Mouse (Mus musculus) CH12.LX (cell line): Measurements from ENCODE around the gene Tbx5. TPM values are rescaled to one million over a fixed set of nuclear protein-coding genes. Genes with fewer than 3 reads are reported as not detected.

Experiments used
- DNase-seq: peaks from one replicate; pipeline ENCODE4 v3.0.0-alpha.2; 2013; ENCODE audit errors: extremely low read depth
- H3K27ac ChIP-seq: 2 replicates; pipeline ENCODE4 v1.5.1; 2012; ENCODE audit warnings: low read depth, mild to moderate bottlenecking, control low read depth, moderate library complexity; ENCODE audit not compliant: insufficient read depth
- H3K27me3 ChIP-seq: replicated peaks from 2 replicates; pipeline ENCODE3; 2012; ENCODE audit warnings: inconsistent platforms
- H3K36me3 ChIP-seq, 2 experiments: replicated peaks in 1 of 2; 2 replicates each; pipeline versions ENCODE3 to v1.6.1; 2012; ENCODE audit warnings: inconsistent platforms in 1 of 2, low read length in 1 of 2, mild to moderate bottlenecking in 1 of 2, mixed read lengths in 1 of 2, moderate library complexity in 1 of 2; ENCODE audit not compliant: control insufficient read depth in 1 of 2, insufficient read depth in 1 of 2
- H3K4me1 ChIP-seq, 2 experiments: 2 replicates each; pipeline ENCODE4 v1.6.1; 2012; ENCODE audit warnings: inconsistent platforms in 1 of 2, moderate library complexity in 1 of 2; ENCODE audit not compliant: insufficient read depth in 2 of 2, control insufficient read depth in 1 of 2
- H3K4me2 ChIP-seq: 2 replicates; pipeline ENCODE4 v1.6.1; 2012; ENCODE audit warnings: low read depth, mild to moderate bottlenecking, control low read depth; ENCODE audit not compliant: poor library complexity, insufficient read depth, severe bottlenecking
- H3K4me3 ChIP-seq, 3 experiments: fragments of 150-350 bp in 1 of 3; sonication (generic) in 1 of 3; replicated peaks in 1 of 3; 2 replicates each; pipeline versions ENCODE3 to v1.5.1; 2011 to 2012; ENCODE audit warnings: low read depth in 2 of 3, low read length in 2 of 3, mild to moderate bottlenecking in 2 of 3, moderate library complexity in 2 of 3, control low read depth in 1 of 3, improper control_type of control experiment in 1 of 3, inconsistent platforms in 1 of 3, mixed read lengths in 1 of 3; ENCODE audit not compliant: poor library complexity in 1 of 3
- H3K79me2 ChIP-seq: replicated peaks from 2 replicates; pipeline ENCODE4 v1.6.1; 2012; ENCODE audit warnings: mild to moderate bottlenecking, moderate library complexity; ENCODE audit not compliant: control insufficient read depth, poor library complexity, insufficient read depth, severe bottlenecking; ENCODE audit errors: extremely low read depth
- H3K9ac ChIP-seq: 2 replicates; pipeline ENCODE4 v1.6.1; 2012; ENCODE audit warnings: low read depth, mild to moderate bottlenecking, control low read depth, moderate library complexity; ENCODE audit not compliant: insufficient read depth
- H3K9me3 ChIP-seq: replicated peaks from 2 replicates; pipeline ENCODE3; 2012; ENCODE audit warnings: low read length, inconsistent platforms, mixed read lengths
- CHD1 ChIP-seq: IDR thresholded peaks from 2 replicates; pipeline ENCODE4 v1.6.1; 2012; ENCODE audit warnings: low read depth, low read length, improper control_type of control experiment, inconsistent platforms
- CHD2 ChIP-seq: IDR thresholded peaks from 2 replicates; pipeline ENCODE4 v1.6.1; 2011; ENCODE audit warnings: low read length, improper control_type of control experiment
- E2F4 ChIP-seq: IDR thresholded peaks from 2 replicates; pipeline ENCODE4 v1.6.1; 2011; ENCODE audit warnings: low read depth, low read length, improper control_type of control experiment; ENCODE audit not compliant: insufficient replicate concordance
- GABPA ChIP-seq: IDR thresholded peaks from 2 replicates; pipeline ENCODE4 v1.6.1; 2012; ENCODE audit warnings: low read depth, low read length, improper control_type of control experiment, inconsistent platforms; ENCODE audit not compliant: insufficient replicate concordance
- JUN ChIP-seq: IDR thresholded peaks from 2 replicates; pipeline ENCODE4 v1.6.1; 2011; ENCODE audit warnings: low read depth, mild to moderate bottlenecking, low read length, improper control_type of control experiment, moderate library complexity; ENCODE audit not compliant: insufficient read depth
- JUND ChIP-seq: conservative IDR thresholded peaks from 2 replicates; pipeline ENCODE4 v1.6.1; 2011; ENCODE audit warnings: low read depth, low read length, improper control_type of control experiment
- MAX ChIP-seq: IDR thresholded peaks from 2 replicates; pipeline ENCODE4 v1.6.1; 2011; ENCODE audit warnings: low read length, improper control_type of control experiment
- MYC ChIP-seq: IDR thresholded peaks from 2 replicates; pipeline ENCODE4 v1.6.1; 2011; ENCODE audit warnings: low read depth, mild to moderate bottlenecking, improper control_type of control experiment, low read length
- NRF1 ChIP-seq: IDR thresholded peaks from 2 replicates; pipeline ENCODE4 v1.6.1; 2014; ENCODE audit warnings: low read depth, mild to moderate bottlenecking, inconsistent platforms, low read length, improper control_type of control experiment, moderate library complexity
- ZMIZ1 ChIP-seq: IDR thresholded peaks from 2 replicates; pipeline ENCODE4 v1.6.1; 2012; ENCODE audit warnings: low read depth, mild to moderate bottlenecking, inconsistent platforms, low read length, improper control_type of control experiment
- dilution Hi-C: fragments of 300-500 bp; cut with MboI; formaldehyde crosslinking; loops from 2 replicates; pipeline ENCODE4 v1.14.3; 2020; ENCODE audit warnings: low sequenced_read_pairs; ENCODE audit not compliant: extremely low pct_unique_long_range_greater_than_20kb, extremely low pct_ligation_motif_present
- in situ Hi-C: fragments of 300-500 bp; cut with MboI; formaldehyde crosslinking; loops from 3 replicates; pipeline ENCODE4 v1.14.3; 2019; ENCODE audit warnings: low sequenced_read_pairs, low pct_ligation_motif_present, low pct_unique_long_range_greater_than_20kb, mixed read lengths
- polyA plus RNA-seq: library from polyadenylated mRNA; unstranded; fragments of >175 nt; gene quantifications from 2 replicates; pipeline ENCODE4 v1.2.1, GENCODE M21; 2012; ENCODE audit warnings: low read depth; ENCODE audit not compliant: insufficient read length
- total RNA-seq, 2 experiments: library from RNA; depleted of rRNA; stranded (reverse); fragments of 300-350 nt in 1 of 2; fragments of >200 nt in 1 of 2; gene quantifications; 2 replicates each; pipeline ENCODE4 v1.2.3; 2012 to 2014

The Tbx5 gene
- total and polyA plus RNA-seq, 3 experiments: not detected

- H3K4me1 ChIP-seq: no peaks in the 10 kb centered on the region
- no peak for TF ChIP-seq ZMIZ1
- no peak for TF ChIP-seq E2F4
- TF ChIP-seq JUN: no peak
- no peak for TF ChIP-seq CHD1
- H3K36me3 ChIP-seq: no peaks in the 10 kb centered on the region
- H3K79me2 ChIP-seq: no peaks in the 10 kb centered on the region
- no peaks in the 10 kb centered on the region for H3K27me3 ChIP-seq
- no peak overlapping the region for H3K4me2 ChIP-seq
- in situ Hi-C loops: loop anchor here (25.0 kb wide), 1 partner anchor 290 kb away; no protein-coding TSS in a partner anchor
- no peak overlapping the region for H3K9ac ChIP-seq
- dilution Hi-C loops: no loop called here
- no peak for DNase-seq
- peaks cover 87% of the 10 kb centered on the region for H3K9me3 ChIP-seq
- no peak overlapping the region for H3K4me3 ChIP-seq
- no peak overlapping the region for H3K27ac ChIP-seq
These were observed 34.8 kb upstream of the Tbx5 start for GRCm38 (mm10) chr5:119797580-119798150.

GRCm38 (mm10) chr5:119798261-119798660 is 34.2 kb upstream of the Tbx5 start:
- Histone ChIP-seq H3K36me3 (no peaks in the 10 kb centered on the region), H3K27me3 (no peaks in the 10 kb centered on the region), H3K4me2 (no peak overlapping the region), H3K9me3 (peaks cover 90% of the 10 kb centered on the region), H3K4me1 (no peaks in the 10 kb centered on the region)
- in situ Hi-C loops: loop anchor here (25.0 kb wide), 1 partner anchor 289 kb away; no protein-coding TSS in a partner anchor
- TF ChIP-seq MYC: no peak
- TF ChIP-seq ZMIZ1: no peak
- no peak for TF ChIP-seq MAX
- no peak for TF ChIP-seq CHD1
- no peak for TF ChIP-seq GABPA
- no peak for TF ChIP-seq JUND
- TF ChIP-seq, all 38 proteins: peak for 0
- H3K79me2 ChIP-seq: no peaks in the 10 kb centered on the region
- no peak overlapping the region for H3K9ac ChIP-seq
- dilution Hi-C loops: no loop called here
- H3K4me3 ChIP-seq: no peak overlapping the region
- no peak for DNase-seq
- H3K27ac ChIP-seq: no peak overlapping the region

DNA sequence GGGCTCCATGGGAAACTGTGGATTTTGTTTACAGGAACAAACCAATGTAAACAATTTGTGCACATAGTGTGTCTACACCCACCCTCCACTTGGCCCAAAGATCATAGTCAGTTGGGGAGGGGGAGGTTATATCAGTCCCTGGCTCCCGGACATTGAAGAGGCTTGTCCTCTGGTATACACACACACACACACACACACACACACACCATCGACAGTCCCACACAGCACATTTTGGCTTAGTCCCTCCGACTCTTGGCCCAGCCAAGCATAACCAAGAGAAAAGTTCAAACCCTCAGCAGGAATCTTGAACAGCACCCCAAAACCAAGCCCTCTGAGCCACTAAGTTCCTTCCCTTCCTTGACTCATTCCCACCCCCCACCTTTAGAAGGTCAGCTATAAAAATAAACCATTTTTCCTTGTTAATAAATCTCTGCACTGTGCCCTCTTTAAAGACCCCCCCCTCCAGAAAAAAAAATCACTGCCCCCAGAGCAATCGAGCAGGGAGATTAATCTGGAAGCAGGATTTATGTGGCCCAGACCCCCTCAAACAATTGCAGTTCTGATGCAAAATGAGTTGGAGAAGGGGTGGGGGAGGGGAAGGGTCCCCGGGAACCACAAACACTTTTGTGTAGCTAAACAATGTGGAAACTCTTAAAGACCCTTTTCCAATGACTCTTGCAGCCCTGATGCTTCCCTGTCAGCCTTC is 33.6 kb upstream of the Tbx5 start:
- no peak overlapping the region for H3K4me2 ChIP-seq
- no peak overlapping the region for H3K4me3 ChIP-seq
- H3K79me2 ChIP-seq: no peaks in the 10 kb centered on the region
- DNase-seq: no peak
- no peak overlapping the region for H3K27ac ChIP-seq
- no peak for TF ChIP-seq CHD2
- no peak for TF ChIP-seq MYC
- no peak for TF ChIP-seq NRF1
- H3K27me3 ChIP-seq: no peaks in the 10 kb centered on the region
- peaks cover 91% of the 10 kb centered on the region for H3K9me3 ChIP-seq
- in situ Hi-C loops (loop anchor here (25.0 kb wide), 1 partner anchor 288 kb away; no protein-coding TSS in a partner anchor), dilution Hi-C loops (no loop called here)
- H3K36me3 ChIP-seq: no peaks in the 10 kb centered on the region
- H3K9ac ChIP-seq: no peak overlapping the region
- no peaks in the 10 kb centered on the region for H3K4me1 ChIP-seq
